In the genomic region with DNA sequence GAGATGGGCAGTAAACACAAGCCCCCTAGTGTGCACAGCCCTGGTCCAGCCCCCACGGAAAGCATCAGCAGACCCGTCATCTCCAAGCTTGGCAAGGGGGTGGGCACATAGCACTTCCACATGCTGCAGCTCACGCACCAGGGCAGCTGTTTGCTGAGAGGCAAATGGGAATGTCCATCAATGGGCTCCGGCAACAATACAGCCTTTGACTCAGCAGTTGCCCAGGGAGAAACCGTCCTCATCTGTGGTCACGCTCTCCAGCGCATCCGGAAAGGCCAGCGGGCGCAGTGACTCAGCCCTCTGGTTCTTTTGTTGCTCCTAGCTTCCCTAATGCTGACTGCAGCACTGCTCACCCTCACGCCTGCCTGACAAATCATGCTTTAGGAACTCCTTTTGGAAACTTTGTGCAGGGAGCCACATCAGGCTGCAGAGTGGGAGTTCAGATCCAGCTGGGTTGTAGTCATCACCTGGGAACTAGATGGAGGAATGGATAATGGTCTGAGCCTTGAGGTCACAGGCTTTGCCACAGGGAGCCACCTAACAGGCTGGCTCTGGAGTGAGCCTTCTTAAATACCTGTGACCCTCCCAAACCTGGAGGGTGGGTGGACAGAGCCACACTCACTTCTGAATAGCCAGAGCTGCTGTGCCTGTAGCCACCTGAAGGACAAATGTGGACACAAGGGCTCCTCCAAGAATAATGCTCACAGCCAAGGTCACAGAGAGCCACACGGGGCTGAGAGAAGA, we compare ENCODE assay signal across 8 mouse cellular contexts. TPM values are rescaled to one million over a fixed set of nuclear protein-coding genes. Genes with fewer than 3 reads are reported as not detected.
DNase-seq lines count a peak whose midpoint lies in the region; ATAC-seq lines count a peak whose summit lies in the region.

No protein-coding gene starts in this region.

- no peaks in the 10 kb centered on the region for H3K36me3 ChIP-seq in liver, embryonic 12.5 days
- no peaks in the 10 kb centered on the region for H3K36me3 ChIP-seq in neural tube, embryonic 11.5 days (ENCODE audit: control insufficient read depth, insufficient read depth, low read length)

- peak; percentile 9 for DNase-seq in cerebellum, adult 11 months
- no peak for DNase-seq in cerebellum, postnatal 36 days
- DNase-seq in embryo, embryonic 10.5 days (ENCODE audit: low spot score) = peak; percentile 89
- DNase-seq in gastrocnemius, postnatal 36 days = peak; percentile 28 to 36
- peak; percentile 38 for DNase-seq in kidney, adult 9 months
- peak; percentile 86 for DNase-seq in neural tube, embryonic 11.5 days (ENCODE audit: low spot score)
- DNase-seq in natural killer cell, adult 2 months (ENCODE audit: low spot score in 2 of 2) = no peak

- no peak overlapping the region for H3K4me3 ChIP-seq in liver, embryonic 12.5 days
- no peak overlapping the region for H3K4me3 ChIP-seq in neural tube, embryonic 11.5 days (ENCODE audit: low read depth, low read length)

- intact Hi-C loops in gastrocnemius, postnatal 36 days (cut with DNase I) = loop anchor here (5.0 kb wide), 2 partner anchors 62 to 272 kb away; no protein-coding TSS in a partner anchor

- peaks cover 4% of the 10 kb centered on the region for H3K4me1 ChIP-seq in liver, embryonic 12.5 days
- peaks cover 24% of the 10 kb centered on the region for H3K4me1 ChIP-seq in neural tube, embryonic 11.5 days (ENCODE audit: control insufficient read depth, insufficient read depth, low read length)

- no peak overlapping the region for H3K9ac ChIP-seq in liver, embryonic 12.5 days
- no peak overlapping the region for H3K9ac ChIP-seq in neural tube, embryonic 11.5 days (ENCODE audit: low read length)

- 0 out of 2 replicates have a peak, but pooled peaks have one; percentile 27 for ATAC-seq in liver, embryonic 12.5 days
- ATAC-seq in neural tube, embryonic 11.5 days (ENCODE audit: insufficient read depth, low FRiP score, low TSS enrichment) = peak; percentile 84

- 15% methylated on average over 12 of the region's 12 CpGs for WGBS in liver, embryonic 12.5 days (ENCODE audit: insufficient replicate concordance)
- 11% methylated on average over 12 of the region's 12 CpGs for WGBS in neural tube, embryonic 11.5 days

- no peaks in the 10 kb centered on the region for H3K9me3 ChIP-seq in liver, embryonic 12.5 days (replicated peaks)
- H3K9me3 ChIP-seq in neural tube, embryonic 11.5 days (ENCODE audit: control insufficient read depth, low read length) = no peaks in the 10 kb centered on the region

- H3K27ac ChIP-seq in liver, embryonic 12.5 days = no peak overlapping the region
- H3K27ac ChIP-seq in neural tube, embryonic 11.5 days (ENCODE audit: low read depth, low read length) = peak overlapping the region; percentile 64; the same call in 1 of the 2 replicates

- H3K27me3 ChIP-seq in liver, embryonic 12.5 days (replicated peaks) = peaks cover 4% of the 10 kb centered on the region
- no peaks in the 10 kb centered on the region for H3K27me3 ChIP-seq in neural tube, embryonic 11.5 days (ENCODE audit: control insufficient read depth, insufficient read depth, low read length)

- no peak overlapping the region for H3K4me2 ChIP-seq in liver, embryonic 12.5 days
- H3K4me2 ChIP-seq in neural tube, embryonic 11.5 days (ENCODE audit: low read depth) = 0 out of 2 replicates have a peak overlapping the region, but pooled peaks have one; percentile 4

RNA-seq across cellular contexts. Expression of a gene that starts 5.6 kb away (rescaled TPM):
- not detected for total RNA-seq in gastrocnemius, postnatal 36 days (2021)
- 3.2 and 3.3 TPM in 2 replicates for polyA plus RNA-seq in liver, embryonic 12.5 days (2016; fragmentation: Nextera tagmentation; extraction: Ambion mirVana)
- 0.15 and 0.38 TPM in 2 replicates for polyA plus RNA-seq in neural tube, embryonic 11.5 days (2014; fragmentation: Nextera tagmentation; extraction: Ambion mirVana)

RNA-seq across cellular contexts. Expression of a gene that starts 22.2 kb away (rescaled TPM):
- total RNA-seq in gastrocnemius, postnatal 36 days (2021) = not detected
- 0.67 TPM in 1 of 2 replicates, not detected in the other for polyA plus RNA-seq in liver, embryonic 12.5 days (2016; fragmentation: Nextera tagmentation; extraction: Ambion mirVana)
- not detected in 2 replicates for polyA plus RNA-seq in neural tube, embryonic 11.5 days (2014; fragmentation: Nextera tagmentation; extraction: Ambion mirVana)

RNA-seq across cellular contexts. Expression of a gene that starts 23.5 kb away (rescaled TPM):
- 100 to 1,000 TPM; 159 to 165 TPM for total RNA-seq in gastrocnemius, postnatal 36 days (2021)
- 17.4 and 18.1 TPM in 2 replicates for polyA plus RNA-seq in liver, embryonic 12.5 days (2016; fragmentation: Nextera tagmentation; extraction: Ambion mirVana)
- 26.9 and 29.9 TPM in 2 replicates for polyA plus RNA-seq in neural tube, embryonic 11.5 days (2014; fragmentation: Nextera tagmentation; extraction: Ambion mirVana)

Comparison
In these comparisons a context has a peak if more than half of its experiments do, and no peak if none do; other contexts are left out.
1. DNase-seq: peak in cerebellum, adult 11 months (single experiment), embryo, embryonic 10.5 days (single experiment), gastrocnemius, postnatal 36 days (2 of 2), kidney, adult 9 months (single experiment) and neural tube, embryonic 11.5 days (single experiment); none in cerebellum, postnatal 36 days (0 of 2) and natural killer cell, adult 2 months (0 of 2).